ENCODE assay signal across 8 mouse cellular contexts in the genomic region with DNA sequence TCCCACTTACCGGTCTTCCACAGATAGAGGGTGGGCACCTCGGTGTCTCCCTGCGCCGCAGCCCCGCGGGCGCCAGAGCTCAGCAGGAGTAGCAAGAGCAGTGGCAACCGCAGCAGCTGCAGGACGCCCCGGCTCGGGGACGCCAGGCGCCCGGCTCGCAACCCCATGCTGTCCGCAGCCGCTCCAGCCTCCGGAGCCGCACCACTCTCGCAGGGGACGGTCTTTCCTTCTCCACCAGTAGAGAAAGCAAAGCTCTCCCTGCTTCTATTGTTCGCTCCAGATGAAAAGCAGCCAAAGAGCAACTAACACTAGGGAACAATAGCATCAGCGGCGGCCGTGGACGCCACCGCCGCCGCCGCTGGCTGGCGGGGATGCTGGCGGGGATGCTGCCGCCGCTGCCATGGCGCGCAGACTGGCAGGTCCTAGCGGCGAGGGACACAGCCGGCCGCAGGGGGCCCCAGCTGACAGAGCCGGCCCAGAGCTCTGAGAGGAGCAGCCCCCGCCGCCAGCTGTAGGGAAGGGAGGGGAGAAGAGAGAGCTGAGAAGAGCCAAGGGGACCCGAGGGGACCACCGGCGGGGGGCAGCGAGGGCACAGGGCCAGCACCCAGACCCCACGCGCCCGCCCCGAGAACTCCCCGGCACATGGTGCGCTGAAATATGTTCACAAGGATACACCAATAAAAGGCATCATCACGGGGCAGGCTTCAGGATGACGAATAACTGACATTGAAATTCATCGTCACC. TPM values are rescaled to one million over a fixed set of nuclear protein-coding genes. Genes with fewer than 3 reads are reported as not detected.
DNase-seq lines count a peak whose midpoint lies in the region; ATAC-seq and TF ChIP-seq lines count a peak whose summit lies in the region.

Gene Thsd7a, minus strand, starts transcription at position 624 of the 744 bp plus-strand sequence.

- peak within 1 kb of the TSS; percentile 67 for H3K4me2 ChIP-seq in hindbrain, embryonic 11.5 days (replicated peaks; ENCODE audit: low read depth, low read length)
- H3K4me2 ChIP-seq in lung, postnatal 0 days (replicated peaks; ENCODE audit: low read depth, low read length): peak within 1 kb of the TSS; percentile 88

- no peaks in the 10 kb centered on the region for H3K9me3 ChIP-seq in hindbrain, embryonic 11.5 days (ENCODE audit: control insufficient read depth, low read length)
- H3K9me3 ChIP-seq in lung, postnatal 0 days (ENCODE audit: low read length): no peaks in the 10 kb centered on the region

- H3K9ac ChIP-seq in hindbrain, embryonic 11.5 days (ENCODE audit: low read depth, low read length): peak within 1 kb of the TSS; percentile 89
- peak within 1 kb of the TSS; percentile 43 for H3K9ac ChIP-seq in lung, postnatal 0 days (replicated peaks; ENCODE audit: low read depth)

- no peaks in the 10 kb centered on the region for H3K27me3 ChIP-seq in hindbrain, embryonic 11.5 days (ENCODE audit: control insufficient read depth, insufficient read depth, low read length)
- H3K27me3 ChIP-seq in lung, postnatal 0 days (replicated peaks; ENCODE audit: insufficient read depth, low read length): no peaks in the 10 kb centered on the region

- peak within 1 kb of the TSS; percentile 68 for H3K4me3 ChIP-seq in hindbrain, embryonic 11.5 days (ENCODE audit: low read depth, low read length)
- H3K4me3 ChIP-seq in lung, postnatal 0 days (ENCODE audit: low read depth, low read length): peak within 1 kb of the TSS; percentile 54

- no peaks in the 10 kb centered on the region for H3K36me3 ChIP-seq in hindbrain, embryonic 11.5 days (ENCODE audit: control insufficient read depth, insufficient read depth, low read length)
- no peaks in the 10 kb centered on the region for H3K36me3 ChIP-seq in lung, postnatal 0 days (ENCODE audit: insufficient read depth, low read length)

- peak; percentile 20; the same call in 1 of the 2 replicates for TF ChIP-seq CTCF in lung, postnatal 0 days (IDR thresholded peaks at IDR 0.05)

- peak; percentile 22 for DNase-seq in WW6 (ENCODE audit: low read depth, low spot score)
- DNase-seq in cerebellum, postnatal 14 days: peak; percentile 60 to 63
- peak; percentile 32 to 33 for DNase-seq in frontal cortex, postnatal 25 days (ENCODE audit: low spot score in 2 of 2)
- peak; percentile 84 for DNase-seq in hindbrain, embryonic 11.5 days (ENCODE audit: low spot score)
- DNase-seq in layer of hippocampus, postnatal 14 days (ENCODE audit: low spot score in 2 of 2): peak; percentile 54 to 60
- DNase-seq in lung, postnatal 0 days (ENCODE audit: low spot score): peak; percentile 31
- peak; percentile 47 to 60 for DNase-seq in right cerebral cortex, adult 2 months (ENCODE audit: low spot score in 2 of 2)
- no peak for DNase-seq in thymus, postnatal 10 days (ENCODE audit: low spot score in 2 of 2)

- peak within 1 kb of the TSS; percentile 98 for H3K27ac ChIP-seq in hindbrain, embryonic 11.5 days (ENCODE audit: low read depth, low read length)
- peak within 1 kb of the TSS; percentile 26; the same call in 1 of the 2 replicates for H3K27ac ChIP-seq in lung, postnatal 0 days (ENCODE audit: low read length)

- peak; percentile 95 for ATAC-seq in hindbrain, embryonic 11.5 days (ENCODE audit: low FRiP score)
- peak; percentile 80 for ATAC-seq in lung, postnatal 0 days

- under 1% methylated on average over 56 of the region's 56 CpGs for WGBS in hindbrain, embryonic 11.5 days
- WGBS in lung, postnatal 0 days: under 1% methylated on average over 56 of the region's 56 CpGs

- H3K4me1 ChIP-seq in hindbrain, embryonic 11.5 days (replicated peaks; ENCODE audit: control insufficient read depth, insufficient read depth, low read length): no peaks in the 10 kb centered on the region
- H3K4me1 ChIP-seq in lung, postnatal 0 days (ENCODE audit: insufficient read depth, low read depth, low read length): no peaks in the 10 kb centered on the region

- TF ChIP-seq EP300 in lung, postnatal 0 days (IDR thresholded peaks at IDR 0.05): no peak

RNA-seq across cellular contexts. Expression of gene Thsd7a, which starts in this region (rescaled TPM):
- polyA plus RNA-seq in hindbrain, embryonic 11.5 days (2014; fragmentation: Nextera tagmentation; extraction: Ambion mirVana): 35.9 and 43.2 TPM in 2 replicates
- total RNA-seq in layer of hippocampus, postnatal 14 days (2021): 10 to 100 TPM; 37.0 to 41.1 TPM
- 2.8 and 3.6 TPM in 2 replicates for polyA plus RNA-seq in lung, postnatal 0 days (2015; fragmentation: Nextera tagmentation; extraction: Ambion mirVana)

Comparison
In these comparisons a context has a peak if more than half of its experiments do, and no peak if none do; other contexts are left out.
1. DNase-seq: peak in WW6 (single experiment), cerebellum, postnatal 14 days (2 of 2), frontal cortex, postnatal 25 days (2 of 2), hindbrain, embryonic 11.5 days (single experiment), layer of hippocampus, postnatal 14 days (2 of 2), lung, postnatal 0 days (single experiment) and right cerebral cortex, adult 2 months (2 of 2); none in thymus, postnatal 10 days (0 of 2).